Mouse (Mus musculus) stomach, embryonic 16.5 days (tissue): ENCODE data around the gene Cpd. TPM values are rescaled to one million over a fixed set of nuclear protein-coding genes. Genes with fewer than 3 reads are reported as not detected.

Experiments
- ATAC-seq: fragments of 200-750 bp; cut with Nextera tagmentation; 2 replicates; pipeline ENCODE4 v1.8.0; 2017; ENCODE audit warnings: moderate number of reproducible peaks, moderate TSS enrichment; ENCODE audit not compliant: insufficient read depth, low FRiP score
- H3K27ac ChIP-seq: fragments of 300-500 bp; sonication (generic); 2 replicates; pipeline ENCODE4 v1.5.1; 2014; ENCODE audit warnings: low read length
- H3K27me3 ChIP-seq: fragments of 300-500 bp; sonication (generic); 2 replicates; pipeline ENCODE4 v1.6.1; 2014; ENCODE audit warnings: low read length, control low read depth, mixed read lengths; ENCODE audit not compliant: control insufficient read depth, insufficient read depth
- H3K36me3 ChIP-seq: fragments of 300-500 bp; sonication (generic); 2 replicates; pipeline ENCODE4 v1.6.1; 2014; ENCODE audit warnings: low read length; ENCODE audit not compliant: control insufficient read depth, insufficient read depth
- H3K4me1 ChIP-seq: fragments of 300-500 bp; sonication (generic); 2 replicates; pipeline ENCODE4 v1.6.1; 2014; ENCODE audit warnings: low read length, control low read depth, mixed read lengths; ENCODE audit not compliant: control insufficient read depth, insufficient read depth
- H3K4me2 ChIP-seq: fragments of 300-500 bp; sonication (generic); 2 replicates; pipeline ENCODE4 v1.6.1; 2014; ENCODE audit warnings: low read depth, low read length, mixed read lengths
- H3K4me3 ChIP-seq: fragments of 300-500 bp; sonication (generic); replicated peaks from 2 replicates; pipeline ENCODE4 v1.5.1; 2014; ENCODE audit warnings: mild to moderate bottlenecking, low read length
- H3K9ac ChIP-seq: fragments of 300-500 bp; sonication (generic); 2 replicates; pipeline ENCODE4 v1.6.1; 2014; ENCODE audit warnings: low read length
- H3K9me3 ChIP-seq: fragments of 300-500 bp; sonication (generic); replicated peaks from 2 replicates; pipeline ENCODE4 v1.6.1; 2016; ENCODE audit warnings: low read length, control low read depth; ENCODE audit not compliant: control insufficient read depth
- WGBS: fragments of 180-500 bp; shearing (Covaris S2); extraction: QIAGEN DNeasy Blood & Tissue Kit; methylation state at CpG from one replicate; pipeline ENCODE4 v1.1.7; 2014; 5-methylcytosine and 5-hydroxymethylcytosine counted together
- polyA plus RNA-seq: library from polyadenylated mRNA; unstranded; fragments of >200 nt; fragmentation: Nextera tagmentation; extraction: Ambion mirVana; gene quantifications from 2 replicates; pipeline ENCODE4 v1.2.1, GENCODE M21; 2015

Gene Cpd
- polyA plus RNA-seq, 1 experiment from 2014 or later: 10.5 TPM

- WGBS: 68% methylated on average over 7 of the region's 7 CpGs
- ATAC-seq: no peak
- Histone ChIP-seq H3K4me3 (no peak overlapping the region), H3K4me2 (no peak overlapping the region), H3K4me1 (no peaks in the 10 kb centered on the region), H3K9me3 (no peaks in the 10 kb centered on the region), H3K27ac (no peak overlapping the region), H3K36me3 (peaks cover 37% of the 10 kb centered on the region), H3K9ac (no peak overlapping the region), H3K27me3 (no peaks in the 10 kb centered on the region)
These were observed 102.3 kb downstream of the Cpd start for GRCm38 (mm10) chr11:76744550-76744949.

- no peak overlapping the region for H3K9ac ChIP-seq
- no peak overlapping the region for H3K27ac ChIP-seq
- H3K4me2 ChIP-seq: no peak overlapping the region
- H3K4me3 ChIP-seq: no peak overlapping the region
- H3K9me3 ChIP-seq: no peaks in the 10 kb centered on the region
- H3K27me3 ChIP-seq: no peaks in the 10 kb centered on the region
- no peak for ATAC-seq
- no peaks in the 10 kb centered on the region for H3K4me1 ChIP-seq
- H3K36me3 ChIP-seq: peaks cover 27% of the 10 kb centered on the region
- 95% methylated on average over 7 of the region's 7 CpGs for WGBS
These were observed 104.3 kb downstream of the Cpd start for GRCm38 (mm10) chr11:76742511-76742910.

- WGBS: 77% methylated on average over 6 of the region's 6 CpGs
- Histone ChIP-seq H3K27ac (no peak overlapping the region), H3K27me3 (no peaks in the 10 kb centered on the region), H3K4me1 (no peaks in the 10 kb centered on the region), H3K36me3 (peaks cover 15% of the 10 kb centered on the region; the same call in 1 of the 2 replicates), H3K9me3 (no peaks in the 10 kb centered on the region), H3K4me3 (no peak overlapping the region), H3K9ac (no peak overlapping the region), H3K4me2 (no peak overlapping the region)
- no peak for ATAC-seq
These were observed 107.7 kb downstream of the Cpd start for GRCm38 (mm10) chr11:76739125-76739524.

- H3K9me3 ChIP-seq: no peaks in the 10 kb centered on the region
- peaks cover 13% of the 10 kb centered on the region for H3K36me3 ChIP-seq
- no peak overlapping the region for H3K9ac ChIP-seq
- no peak overlapping the region for H3K27ac ChIP-seq
- H3K4me1 ChIP-seq: no peaks in the 10 kb centered on the region
- no peak overlapping the region for H3K4me3 ChIP-seq
- H3K4me2 ChIP-seq: no peak overlapping the region
- 68% methylated on average over 4 of the region's 4 CpGs for WGBS
- H3K27me3 ChIP-seq: no peaks in the 10 kb centered on the region
- no peak for ATAC-seq
These were observed 111.0 kb downstream of the Cpd start for GRCm38 (mm10) chr11:76735753-76736324.

- peaks cover 17% of the 10 kb centered on the region for H3K36me3 ChIP-seq
These were observed 112.3 kb downstream of the Cpd start for GRCm38 (mm10) chr11:76734560-76734959.

GRCm38 (mm10) chr11:76730650-76731049, 116.2 kb downstream of the Cpd start:
- Histone ChIP-seq H3K27ac (no peak overlapping the region), H3K9me3 (no peaks in the 10 kb centered on the region), H3K4me3 (no peak overlapping the region), H3K27me3 (no peaks in the 10 kb centered on the region), H3K9ac (no peak overlapping the region), H3K4me2 (no peak overlapping the region), H3K4me1 (no peaks in the 10 kb centered on the region), H3K36me3 (peaks cover 17% of the 10 kb centered on the region)
- WGBS: 84% methylated on average over 3 of the region's 3 CpGs
- no peak for ATAC-seq

More at GRCm38 (mm10) chr11:76734560-76734959, 112.3 kb downstream of the Cpd start:
- no peak overlapping the region for H3K9ac ChIP-seq
- H3K4me2 ChIP-seq: no peak overlapping the region
- no peaks in the 10 kb centered on the region for H3K27me3 ChIP-seq
- no peaks in the 10 kb centered on the region for H3K9me3 ChIP-seq
- WGBS: 76% methylated on average over 3 of the region's 3 CpGs
- no peak overlapping the region for H3K27ac ChIP-seq
- no peak for ATAC-seq
- H3K4me3 ChIP-seq: no peak overlapping the region
- H3K4me1 ChIP-seq: no peaks in the 10 kb centered on the region

Other genes starting within 250 kb of the Cpd start
- 27.1 and 28.8 TPM in 2 replicates for gene Abr, start 224.7 kb downstream of the Cpd start, polyA plus RNA-seq
- not detected in 2 replicates for gene Bhlha9, start 174.5 kb downstream of the Cpd start, polyA plus RNA-seq
- gene Trarg1, start 167.2 kb downstream of the Cpd start, polyA plus RNA-seq: 0.75 and 0.94 TPM in 2 replicates
- gene Gosr1, start 83.4 kb downstream of the Cpd start, polyA plus RNA-seq: 26.4 and 30.0 TPM in 2 replicates
- gene Tmigd1, start 55.1 kb upstream of the Cpd start, polyA plus RNA-seq: 0.36 and 0.37 TPM in 2 replicates
- gene Blmh, start 77.8 kb upstream of the Cpd start, polyA plus RNA-seq: 124 and 133 TPM in 2 replicates
- 2.3 and 3.0 TPM in 2 replicates for gene Slc6a4, start 151.6 kb upstream of the Cpd start, polyA plus RNA-seq
- gene Nsrp1, start 231.4 kb upstream of the Cpd start, polyA plus RNA-seq: 50.5 and 57.0 TPM in 2 replicates